In the genomic region with DNA sequence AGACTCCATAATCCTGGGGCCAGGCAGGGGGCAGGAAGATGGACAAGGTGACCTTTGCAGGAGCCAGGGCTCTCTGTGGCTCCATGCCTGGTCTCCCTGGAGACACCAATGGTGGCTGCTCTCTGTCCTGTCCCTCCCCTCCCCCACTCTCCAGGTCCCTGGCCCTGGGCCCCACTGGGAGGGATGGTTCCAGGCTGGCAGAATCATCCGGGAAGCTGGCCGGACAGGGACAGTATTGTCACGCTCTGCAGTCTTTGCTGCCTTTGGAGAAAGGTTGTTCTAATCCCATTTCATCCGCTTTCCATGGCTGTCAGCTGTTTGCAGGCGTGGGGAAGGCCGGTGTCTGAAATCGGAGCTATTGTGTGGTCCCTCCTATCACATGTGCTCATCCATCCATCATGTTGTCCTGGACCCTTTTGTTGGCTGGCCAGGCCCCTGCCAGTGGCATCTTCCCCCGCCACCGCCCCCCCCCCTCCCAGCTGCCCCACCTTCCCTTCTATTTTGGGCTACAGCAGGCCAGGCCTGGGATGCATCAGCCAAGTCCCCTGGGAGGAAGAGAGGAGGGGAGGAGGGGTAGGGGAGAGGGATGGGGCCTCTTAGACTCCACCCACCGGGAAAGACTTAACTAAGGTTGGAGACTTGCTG, we compare ENCODE assay signal across 8 mouse cellular contexts. TPM values are rescaled to one million over a fixed set of nuclear protein-coding genes. Genes with fewer than 3 reads are reported as not detected.
DNase-seq lines count a peak whose midpoint lies in the region; ATAC-seq lines count a peak whose summit lies in the region.

No protein-coding gene starts in this region.

- no peak for DNase-seq in kidney, adult 18-20 months
- peak; percentile 89 for DNase-seq in embryo, embryonic 10 days (ENCODE audit: low spot score)
- DNase-seq in yolk sac, embryonic 10.5 days (ENCODE audit: low spot score): peak; percentile 53
- no peak for DNase-seq in layer of hippocampus, adult 9-11 months
- no peak for DNase-seq in testis, postnatal 10 days (ENCODE audit: low spot score)

- WGBS in kidney, embryonic 15.5 days: 13% methylated on average over 8 of the region's 10 CpGs
- WGBS in heart, embryonic 14.5 days: 4% methylated on average over 10 of the region's 10 CpGs
- 23% methylated on average over 10 of the region's 10 CpGs for WGBS in limb, embryonic 15.5 days

- peak overlapping the region; percentile 71 for H3K27ac ChIP-seq in kidney, embryonic 15.5 days
- peak overlapping the region; percentile 85 to 89 for H3K27ac ChIP-seq in heart, embryonic 14.5 days (replicated peaks in 1 of 2; ENCODE audit: control insufficient read depth in 1 of 2, insufficient read depth in 1 of 2, low read depth in 2 of 2, low read length in 2 of 2)
- no peak overlapping the region for H3K27ac ChIP-seq in limb, embryonic 15.5 days

- ATAC-seq in kidney, embryonic 15.5 days (replicated peaks; ENCODE audit: low FRiP score): peak; percentile 55
- peak; percentile 85 for ATAC-seq in heart, embryonic 14.5 days (ENCODE audit: insufficient number of reproducible peaks, insufficient read depth, low FRiP score, low read depth)
- ATAC-seq in limb, embryonic 15.5 days (ENCODE audit: insufficient number of reproducible peaks, low FRiP score, low TSS enrichment, low read depth): peak; percentile 54

- H3K4me2 ChIP-seq in kidney, embryonic 15.5 days: 0 out of 2 replicates have a peak overlapping the region, but pooled peaks have one; percentile 10
- H3K4me2 ChIP-seq in heart, embryonic 14.5 days (ENCODE audit: low read length): peak overlapping the region; percentile 42
- no peak overlapping the region for H3K4me2 ChIP-seq in limb, embryonic 15.5 days

- peaks cover 46% of the 10 kb centered on the region for H3K4me1 ChIP-seq in kidney, embryonic 15.5 days
- peaks cover 34 to 36% of the 10 kb centered on the region in 2 experiments for H3K4me1 ChIP-seq in heart, embryonic 14.5 days (ENCODE audit: control insufficient read depth in 2 of 2, insufficient read depth in 2 of 2, low read length in 2 of 2)
- H3K4me1 ChIP-seq in limb, embryonic 15.5 days: peaks cover 28% of the 10 kb centered on the region

- H3K27me3 ChIP-seq in kidney, embryonic 15.5 days: no peaks in the 10 kb centered on the region
- no peaks in the 10 kb centered on the region for H3K27me3 ChIP-seq in heart, embryonic 14.5 days (ENCODE audit: control insufficient read depth, insufficient read depth, low read length)
- no peaks in the 10 kb centered on the region for H3K27me3 ChIP-seq in limb, embryonic 15.5 days

- no peak overlapping the region for H3K4me3 ChIP-seq in kidney, embryonic 15.5 days (replicated peaks)
- peak overlapping the region in 1 of 2 experiments; percentile 9; a peak in 1 of 4 replicates for H3K4me3 ChIP-seq in heart, embryonic 14.5 days (ENCODE audit: control insufficient read depth in 1 of 2, insufficient read depth in 1 of 2, low read depth in 1 of 2, low read length in 2 of 2)
- H3K4me3 ChIP-seq in limb, embryonic 15.5 days: no peak overlapping the region

- H3K9me3 ChIP-seq in kidney, embryonic 15.5 days (replicated peaks): no peaks in the 10 kb centered on the region
- H3K9me3 ChIP-seq in heart, embryonic 14.5 days (ENCODE audit: control insufficient read depth, low read length): no peaks in the 10 kb centered on the region
- no peaks in the 10 kb centered on the region for H3K9me3 ChIP-seq in limb, embryonic 15.5 days

- H3K9ac ChIP-seq in kidney, embryonic 15.5 days: no peak overlapping the region
- 0 out of 2 replicates have a peak overlapping the region, but pooled peaks have one; percentile 28 for H3K9ac ChIP-seq in heart, embryonic 14.5 days (ENCODE audit: low read length)
- H3K9ac ChIP-seq in limb, embryonic 15.5 days: no peak overlapping the region

- H3K36me3 ChIP-seq in kidney, embryonic 15.5 days: no peaks in the 10 kb centered on the region
- H3K36me3 ChIP-seq in heart, embryonic 14.5 days (ENCODE audit: control insufficient read depth, insufficient read depth, low read length): no peaks in the 10 kb centered on the region
- no peaks in the 10 kb centered on the region for H3K36me3 ChIP-seq in limb, embryonic 15.5 days

RNA-seq across cellular contexts. Expression of gene Sdk2, which starts 26.3 kb away (rescaled TPM):
- polyA plus RNA-seq in kidney, embryonic 15.5 days (2015; fragmentation: Nextera tagmentation; extraction: Ambion mirVana): 3.6 and 4.3 TPM in 2 replicates
- 2.4 and 2.5 TPM in 2 replicates for polyA plus RNA-seq in heart, embryonic 14.5 days (2014; fragmentation: Nextera tagmentation; extraction: Ambion mirVana)
- 5.7 and 6.5 TPM in 2 replicates for polyA plus RNA-seq in limb, embryonic 15.5 days (2015; fragmentation: Nextera tagmentation; extraction: Ambion mirVana)

Comparison
In these comparisons a context has a peak if more than half of its experiments do, and no peak if none do; other contexts are left out.
1. DNase-seq: peak in embryo, embryonic 10 days (single experiment) and yolk sac, embryonic 10.5 days (single experiment); none in kidney, adult 18-20 months (single experiment), layer of hippocampus, adult 9-11 months (single experiment) and testis, postnatal 10 days (single experiment).
2. Peak in every context shown above with its lines, with median percentiles within 50 percentile points of each other: ATAC-seq.